Mouse (Mus musculus) midbrain, embryonic 15.5 days (tissue): ENCODE measurements around the gene Cacna1i. TPM values are rescaled to one million over a fixed set of nuclear protein-coding genes. Genes with fewer than 3 reads are reported as not detected.

Experiments
- ATAC-seq: fragments of 200-750 bp; cut with Nextera tagmentation; replicated peaks from 2 replicates; pipeline ENCODE4 v1.8.0; 2017; ENCODE audit warnings: moderate TSS enrichment
- H3K27ac ChIP-seq: fragments of 300-500 bp; sonication (generic); 2 replicates; pipeline ENCODE4 v1.5.1; 2015; ENCODE audit warnings: mild to moderate bottlenecking, inconsistent platforms
- H3K27me3 ChIP-seq: fragments of 300-500 bp; sonication (generic); replicated peaks from 2 replicates; pipeline ENCODE4 v1.6.1; 2015; ENCODE audit warnings: inconsistent platforms
- H3K36me3 ChIP-seq: fragments of 300-500 bp; sonication (generic); replicated peaks from 2 replicates; pipeline ENCODE4 v1.6.1; 2015; ENCODE audit warnings: inconsistent platforms
- H3K4me1 ChIP-seq: fragments of 300-500 bp; sonication (generic); 2 replicates; pipeline ENCODE4 v1.6.1; 2015; ENCODE audit warnings: inconsistent platforms
- H3K4me2 ChIP-seq: fragments of 300-500 bp; sonication (generic); 2 replicates; pipeline ENCODE4 v1.6.1; 2015; ENCODE audit warnings: inconsistent platforms, mild to moderate bottlenecking, moderate library complexity
- H3K4me3 ChIP-seq: fragments of 300-500 bp; sonication (generic); 2 replicates; pipeline ENCODE4 v1.5.1; 2015; ENCODE audit warnings: mild to moderate bottlenecking, inconsistent platforms
- H3K9ac ChIP-seq: fragments of 300-500 bp; sonication (generic); 2 replicates; pipeline ENCODE4 v1.6.1; 2015; ENCODE audit warnings: mild to moderate bottlenecking, inconsistent platforms
- H3K9me3 ChIP-seq: fragments of 300-500 bp; sonication (generic); 2 replicates; pipeline ENCODE4 v1.6.1; 2016; ENCODE audit warnings: inconsistent platforms
- WGBS: fragments of 180-500 bp; shearing (Covaris S2); methylation state at CpG from one replicate; pipeline ENCODE4 v1.1.7; 2015; ENCODE audit warnings: mixed read lengths; 5-methylcytosine and 5-hydroxymethylcytosine counted together
- polyA plus RNA-seq: library from polyadenylated mRNA; unstranded; fragments of >200 nt; fragmentation: Nextera tagmentation; extraction: Ambion mirVana; gene quantifications from 2 replicates; pipeline ENCODE4 v1.2.1, GENCODE M21; 2015

Cacna1i gene
- polyA plus RNA-seq, 1 experiment from 2014 or later = 1.8 TPM

GRCm38 (mm10) chr15:80387185-80387584, 100.1 kb downstream of the Cacna1i start:
- H3K4me2 ChIP-seq = no peak overlapping the region
- H3K36me3 ChIP-seq = no peaks in the 10 kb centered on the region
- H3K4me3 ChIP-seq = no peak overlapping the region
- H3K9me3 ChIP-seq = no peaks in the 10 kb centered on the region
- H3K27me3 ChIP-seq = no peaks in the 10 kb centered on the region
- 86% methylated on average over 2 of the region's 2 CpGs for WGBS
- H3K4me1 ChIP-seq = no peaks in the 10 kb centered on the region
- H3K27ac ChIP-seq = no peak overlapping the region
- no peak overlapping the region for H3K9ac ChIP-seq
- ATAC-seq = no peak

- Histone ChIP-seq H3K4me3 (no peak overlapping the region), H3K9ac (no peak overlapping the region), H3K9me3 (no peaks in the 10 kb centered on the region), H3K4me1 (no peaks in the 10 kb centered on the region), H3K36me3 (no peaks in the 10 kb centered on the region), H3K27ac (no peak overlapping the region), H3K4me2 (no peak overlapping the region), H3K27me3 (no peaks in the 10 kb centered on the region)
- WGBS = 89% methylated on average over 14 of the region's 14 CpGs
- no peak for ATAC-seq
Measured at GRCm38 (mm10) chr15:80391791-80392190, 104.8 kb downstream of the Cacna1i start.

GRCm38 (mm10) chr15:80395035-80395434, 108.0 kb downstream of the Cacna1i start:
- no peak overlapping the region for H3K4me3 ChIP-seq
- H3K9ac ChIP-seq = no peak overlapping the region
- H3K27me3 ChIP-seq = no peaks in the 10 kb centered on the region
- 76% methylated on average over 22 of the region's 22 CpGs for WGBS
- H3K27ac ChIP-seq = no peak overlapping the region
- no peak overlapping the region for H3K4me2 ChIP-seq
- no peak for ATAC-seq
- H3K36me3 ChIP-seq = no peaks in the 10 kb centered on the region
- H3K9me3 ChIP-seq = no peaks in the 10 kb centered on the region
- H3K4me1 ChIP-seq = no peaks in the 10 kb centered on the region

DNA sequence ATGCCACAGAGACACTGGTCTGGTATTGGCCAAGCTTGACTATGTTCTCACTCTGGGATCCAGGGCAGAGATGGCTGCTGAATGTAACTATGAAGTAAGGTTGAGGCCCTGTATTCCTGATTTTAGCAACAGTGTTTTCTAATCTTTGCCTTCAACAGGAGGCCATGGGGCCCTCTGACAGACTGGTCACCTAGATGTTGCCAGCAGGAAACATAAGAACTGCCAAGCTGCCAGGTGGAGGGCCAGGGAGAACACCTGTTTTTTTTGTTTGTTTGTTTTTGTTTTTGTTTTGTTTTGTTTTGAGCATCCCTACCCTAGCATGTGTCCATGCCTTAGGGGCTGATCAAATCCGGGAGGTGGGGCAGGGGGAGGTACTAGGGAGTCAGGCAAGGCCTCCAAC, 112.4 kb downstream of the Cacna1i start:
- no peaks in the 10 kb centered on the region for H3K36me3 ChIP-seq
- no peak overlapping the region for H3K27ac ChIP-seq
- 69% methylated on average over 1 of the region's 1 CpGs for WGBS
- H3K4me2 ChIP-seq = no peak overlapping the region
- H3K9ac ChIP-seq = no peak overlapping the region
- no peak for ATAC-seq
- H3K9me3 ChIP-seq = no peaks in the 10 kb centered on the region
- H3K4me3 ChIP-seq = no peak overlapping the region
- H3K27me3 ChIP-seq = no peaks in the 10 kb centered on the region
- H3K4me1 ChIP-seq = peaks cover 15% of the 10 kb centered on the region

GRCm38 (mm10) chr15:80401387-80401898, 114.4 kb downstream of the Cacna1i start:
- peak; percentile 67 for ATAC-seq
- 22% methylated on average over 2 of the region's 2 CpGs for WGBS

DNA sequence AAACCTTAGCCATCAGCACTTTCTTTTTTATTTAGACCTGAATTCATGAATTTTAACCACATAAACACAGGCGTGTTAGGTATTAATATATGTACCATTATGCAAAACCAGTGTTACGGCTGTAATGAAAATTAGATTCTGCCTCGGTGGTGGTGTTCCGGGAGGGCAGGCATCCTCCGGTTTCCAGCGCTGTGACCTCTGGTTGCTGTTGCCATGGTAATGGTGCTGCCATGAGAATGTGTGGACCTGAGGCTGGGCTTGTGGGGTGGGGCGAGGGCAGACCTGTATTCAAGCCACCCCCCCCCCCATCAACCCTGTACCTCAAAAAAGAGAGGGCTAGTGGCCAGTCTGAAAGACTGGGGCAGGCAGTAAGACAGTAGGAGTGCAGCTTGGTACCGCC, 114.9 kb downstream of the Cacna1i start:
- Histone ChIP-seq H3K4me3 (no peak overlapping the region), H3K9me3 (no peaks in the 10 kb centered on the region), H3K9ac (no peak overlapping the region), H3K27me3 (no peaks in the 10 kb centered on the region), H3K4me2 (no peak overlapping the region), H3K4me1 (peaks cover 15% of the 10 kb centered on the region), H3K27ac (peak overlapping the region; percentile 63), H3K36me3 (no peaks in the 10 kb centered on the region)
- WGBS = 28% methylated on average over 8 of the region's 8 CpGs
- ATAC-seq = 0 out of 2 replicates have a peak, but pooled peaks have one; percentile 46

More at GRCm38 (mm10) chr15:80401387-80401898, 114.4 kb downstream of the Cacna1i start:
- H3K4me1 ChIP-seq = peaks cover 15% of the 10 kb centered on the region
- no peak overlapping the region for H3K4me3 ChIP-seq
- 0 out of 2 replicates have a peak overlapping the region, but pooled peaks have one; percentile 2 for H3K4me2 ChIP-seq
- H3K9me3 ChIP-seq = no peaks in the 10 kb centered on the region
- H3K27me3 ChIP-seq = no peaks in the 10 kb centered on the region
- peak overlapping the region; percentile 63 for H3K27ac ChIP-seq
- no peaks in the 10 kb centered on the region for H3K36me3 ChIP-seq
- no peak overlapping the region for H3K9ac ChIP-seq

- no peaks in the 10 kb centered on the region for H3K9me3 ChIP-seq
- 52% methylated on average over 1 of the region's 1 CpGs for WGBS
Measured at GRCm38 (mm10) chr15:80407873-80408272, 120.8 kb downstream of the Cacna1i start.

GRCm38 (mm10) chr15:80410661-80411060, 123.6 kb downstream of the Cacna1i start:
- WGBS = 72% methylated on average over 7 of the region's 7 CpGs
- H3K4me2 ChIP-seq = no peak overlapping the region
- no peak overlapping the region for H3K9ac ChIP-seq
- ATAC-seq = no peak
- no peak overlapping the region for H3K4me3 ChIP-seq
- no peaks in the 10 kb centered on the region for H3K4me1 ChIP-seq
- H3K27me3 ChIP-seq = no peaks in the 10 kb centered on the region
- no peaks in the 10 kb centered on the region for H3K36me3 ChIP-seq
- H3K27ac ChIP-seq = no peak overlapping the region
- H3K9me3 ChIP-seq = no peaks in the 10 kb centered on the region

More at GRCm38 (mm10) chr15:80407873-80408272, 120.8 kb downstream of the Cacna1i start:
- Histone ChIP-seq H3K4me3 (no peak overlapping the region), H3K4me1 (no peaks in the 10 kb centered on the region), H3K27ac (no peak overlapping the region), H3K27me3 (no peaks in the 10 kb centered on the region), H3K36me3 (no peaks in the 10 kb centered on the region), H3K4me2 (no peak overlapping the region), H3K9ac (no peak overlapping the region)
- ATAC-seq = no peak

GRCm38 (mm10) chr15:80413070-80413469, 126.0 kb downstream of the Cacna1i start:
- Histone ChIP-seq H3K9me3 (no peaks in the 10 kb centered on the region), H3K4me1 (peaks cover 3% of the 10 kb centered on the region; the same call in 1 of the 2 replicates), H3K27ac (no peak overlapping the region), H3K9ac (no peak overlapping the region), H3K36me3 (no peaks in the 10 kb centered on the region), H3K4me3 (no peak overlapping the region), H3K27me3 (no peaks in the 10 kb centered on the region), H3K4me2 (no peak overlapping the region)
- ATAC-seq = no peak
- WGBS = 80% methylated on average over 4 of the region's 4 CpGs

DNA sequence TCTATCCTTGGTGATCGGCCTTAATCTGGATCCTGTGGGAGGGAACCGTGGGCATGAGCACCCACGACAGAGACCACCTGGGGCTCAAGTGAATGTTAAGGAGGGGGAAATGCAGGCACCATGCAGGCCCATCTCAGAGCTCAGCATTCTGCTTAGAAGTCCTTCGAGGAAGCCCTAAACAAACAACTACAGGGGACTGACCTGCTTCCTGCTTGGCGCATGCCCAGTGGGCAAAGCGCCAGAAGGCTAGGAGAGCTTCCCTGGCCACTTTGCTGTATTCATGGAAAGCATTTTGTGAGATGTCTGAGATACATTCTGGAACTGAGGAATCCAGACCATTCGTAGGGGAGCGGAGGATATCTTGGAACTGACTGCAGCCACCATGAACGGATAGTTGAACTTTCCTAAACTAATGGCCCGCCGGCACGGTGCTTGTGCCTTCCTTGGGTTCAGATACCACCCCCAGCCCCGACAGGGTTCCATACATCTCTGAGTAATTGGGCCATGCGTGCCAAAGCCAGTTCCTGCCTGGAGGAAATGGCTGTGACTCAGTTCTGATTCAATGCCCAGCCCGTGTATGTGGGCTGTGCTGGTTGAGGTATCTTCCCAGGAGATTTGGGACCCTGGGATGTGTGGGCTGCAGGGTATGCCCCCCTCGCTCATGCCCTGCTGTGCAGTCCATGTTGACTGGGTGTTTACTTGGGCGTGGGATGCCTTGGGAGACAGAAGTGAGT, 127.1 kb downstream of the Cacna1i start:
- Histone ChIP-seq H3K9ac (no peak overlapping the region), H3K4me3 (no peak overlapping the region), H3K4me2 (no peak overlapping the region), H3K27ac (no peak overlapping the region), H3K9me3 (no peaks in the 10 kb centered on the region), H3K4me1 (peaks cover 3% of the 10 kb centered on the region; the same call in 1 of the 2 replicates), H3K36me3 (no peaks in the 10 kb centered on the region), H3K27me3 (no peaks in the 10 kb centered on the region)
- WGBS = 87% methylated on average over 17 of the region's 17 CpGs
- ATAC-seq = no peak

GRCm38 (mm10) chr15:80415132-80415531, 128.1 kb downstream of the Cacna1i start:
- ATAC-seq = no peak
- no peaks in the 10 kb centered on the region for H3K27me3 ChIP-seq
- no peak overlapping the region for H3K4me3 ChIP-seq
- no peaks in the 10 kb centered on the region for H3K9me3 ChIP-seq
- peaks cover 3% of the 10 kb centered on the region; the same call in 1 of the 2 replicates for H3K4me1 ChIP-seq
- H3K9ac ChIP-seq = no peak overlapping the region
- no peaks in the 10 kb centered on the region for H3K36me3 ChIP-seq
- H3K27ac ChIP-seq = no peak overlapping the region
- WGBS = 72% methylated on average over 4 of the region's 4 CpGs
- H3K4me2 ChIP-seq = no peak overlapping the region

DNA sequence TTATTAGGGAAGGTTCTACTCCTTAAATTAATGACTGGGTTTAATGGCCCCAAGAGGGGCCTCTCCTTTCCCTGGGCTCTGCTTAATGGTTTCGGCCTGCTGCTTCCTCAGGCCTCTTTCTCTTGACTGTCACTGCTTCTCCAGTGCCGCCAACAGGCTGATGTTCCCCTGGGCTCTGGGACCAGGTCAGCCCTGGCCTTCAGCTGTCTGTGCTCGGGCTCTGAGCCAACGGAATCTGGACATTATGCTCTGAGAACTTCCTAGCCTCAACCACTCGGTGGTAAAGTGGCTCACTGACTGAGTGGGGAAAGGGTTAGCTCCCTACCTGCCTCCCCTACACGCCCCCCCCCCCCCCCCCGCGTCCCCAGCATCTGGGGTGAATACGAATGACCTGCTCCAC, 130.0 kb downstream of the Cacna1i start:
- Histone ChIP-seq H3K27ac (no peak overlapping the region), H3K4me3 (no peak overlapping the region), H3K36me3 (no peaks in the 10 kb centered on the region), H3K27me3 (no peaks in the 10 kb centered on the region), H3K9ac (no peak overlapping the region), H3K9me3 (no peaks in the 10 kb centered on the region), H3K4me2 (no peak overlapping the region), H3K4me1 (peaks cover 3% of the 10 kb centered on the region; the same call in 1 of the 2 replicates)
- 54% methylated on average over 8 of the region's 9 CpGs for WGBS
- ATAC-seq = no peak

DNA sequence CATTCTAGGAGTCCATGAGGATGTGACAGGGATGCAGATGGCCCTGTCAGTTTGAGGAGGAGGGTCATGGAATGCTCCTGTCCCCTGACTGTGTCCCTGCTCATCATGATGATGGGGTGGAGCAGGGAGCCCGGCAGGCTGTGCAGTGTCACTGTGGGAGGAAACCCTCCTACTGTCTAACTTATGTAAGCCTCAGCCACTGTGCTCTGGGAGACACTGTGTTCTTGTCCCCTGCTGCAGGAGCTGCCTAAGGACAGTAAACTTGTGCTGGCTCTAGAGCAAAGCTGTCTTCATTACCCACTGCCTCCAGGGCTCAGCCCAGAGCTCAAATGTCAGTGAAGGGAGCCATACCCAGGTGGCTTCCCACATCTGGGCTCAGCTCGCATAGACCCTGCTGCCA, 131.1 kb downstream of the Cacna1i start:
- Histone ChIP-seq H3K4me2 (no peak overlapping the region), H3K36me3 (no peaks in the 10 kb centered on the region), H3K27ac (no peak overlapping the region), H3K4me3 (no peak overlapping the region), H3K9ac (no peak overlapping the region), H3K9me3 (no peaks in the 10 kb centered on the region), H3K4me1 (peaks cover 3% of the 10 kb centered on the region; the same call in 1 of the 2 replicates), H3K27me3 (no peaks in the 10 kb centered on the region)
- WGBS = 77% methylated on average over 2 of the region's 2 CpGs
- ATAC-seq = no peak
